Mouse (Mus musculus) frontal cortex, adult (tissue): ENCODE data around the gene Pkd2l1.
A peak's percentile ranks its signal among the peaks of the same experiment; 100 is the strongest.
"Not testable (repeated sequence)": the region's sequence is repeated elsewhere in the genome, so short reads cannot be mapped to it uniquely, and the experiment has no call there.

Experiments used
- ATAC-seq: cut with Nextera tagmentation; 2 replicates; pipeline ENCODE4 v1.9.2; 2017; ENCODE audit warnings: mild to moderate bottlenecking, moderate library complexity, mixed read lengths; ENCODE audit not compliant: low TSS enrichment

The Pkd2l1 gene

DNA sequence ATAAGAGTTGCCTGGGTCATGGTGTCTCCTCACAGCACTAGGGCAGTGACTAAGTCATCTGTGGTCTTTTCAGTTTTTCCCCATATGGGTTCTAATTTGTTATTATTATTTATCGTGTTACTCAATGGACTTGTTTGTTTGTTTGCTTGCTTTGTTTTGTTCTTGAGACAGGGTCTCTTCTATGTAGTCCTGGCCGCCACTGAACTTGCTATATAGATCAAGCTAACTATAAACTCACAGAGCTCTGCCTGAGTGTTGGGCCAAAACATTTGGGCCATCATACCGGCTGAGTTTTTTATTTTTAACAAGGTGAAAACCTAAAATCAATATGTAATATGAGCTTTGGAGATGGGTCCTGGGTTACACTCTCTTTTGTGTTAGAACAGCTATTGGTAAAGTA lies 32.9 kb downstream of the Pkd2l1 start:
- no peak for ATAC-seq

DNA sequence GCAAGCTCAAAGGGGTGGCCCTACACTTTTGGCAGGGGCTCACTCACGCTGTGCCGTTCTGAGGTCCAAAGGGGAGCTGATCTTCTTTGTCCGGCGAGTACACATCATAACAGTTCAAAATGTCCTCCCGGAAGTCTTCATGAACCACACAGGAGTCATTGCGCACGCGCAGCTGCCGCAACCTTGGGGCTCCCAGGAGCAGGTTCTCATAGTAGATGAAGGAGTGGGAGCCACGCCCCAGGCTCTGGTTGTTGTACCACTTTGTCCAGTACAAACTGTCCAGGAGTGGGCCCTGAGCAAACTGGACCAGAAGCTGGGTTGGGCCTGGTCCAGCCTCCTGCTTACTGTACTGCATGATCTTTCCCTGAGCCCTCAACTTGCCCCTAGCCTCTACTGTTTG lies 35.2 kb downstream of the Pkd2l1 start:
- no peak for ATAC-seq

DNA sequence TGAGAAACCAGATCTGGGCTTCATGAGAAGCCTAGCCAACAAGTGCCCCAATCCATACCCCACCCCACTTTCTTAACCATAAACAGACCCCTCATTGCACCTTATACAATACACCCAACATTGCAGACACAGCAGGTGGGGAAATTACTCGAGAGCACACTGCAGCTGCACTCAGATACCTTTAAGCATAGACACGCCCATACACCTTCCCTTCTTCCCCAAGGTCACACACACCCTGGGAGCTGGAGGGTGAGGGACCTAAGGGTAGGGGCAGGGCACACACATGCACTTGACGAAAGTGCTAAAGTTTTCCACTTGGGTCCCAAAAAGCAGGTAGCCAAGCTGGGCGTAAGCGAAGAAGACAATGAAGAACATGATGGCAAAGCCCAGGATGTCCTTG lies 38.5 kb downstream of the Pkd2l1 start:
- no peak for ATAC-seq

DNA sequence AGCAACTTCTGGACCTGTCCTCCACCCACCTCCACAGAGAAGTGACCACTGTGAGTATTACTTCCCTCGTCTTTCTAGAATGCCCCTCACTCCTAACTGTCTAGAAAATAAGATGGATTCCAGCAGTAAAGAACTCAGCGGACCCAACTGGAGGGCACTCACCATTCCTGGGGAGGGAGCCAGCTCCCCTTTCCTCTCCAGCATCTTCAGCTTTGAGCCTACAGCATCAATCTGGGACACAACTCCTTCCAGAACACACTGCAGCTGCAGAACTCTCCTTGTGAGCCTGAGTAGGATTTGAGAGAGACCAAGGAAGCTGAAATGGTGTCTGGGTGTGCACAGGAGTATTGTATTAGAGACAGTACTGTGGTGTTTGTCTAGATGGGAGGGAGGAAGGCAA lies 43.3 kb downstream of the Pkd2l1 start:
- ATAC-seq: no peak

DNA sequence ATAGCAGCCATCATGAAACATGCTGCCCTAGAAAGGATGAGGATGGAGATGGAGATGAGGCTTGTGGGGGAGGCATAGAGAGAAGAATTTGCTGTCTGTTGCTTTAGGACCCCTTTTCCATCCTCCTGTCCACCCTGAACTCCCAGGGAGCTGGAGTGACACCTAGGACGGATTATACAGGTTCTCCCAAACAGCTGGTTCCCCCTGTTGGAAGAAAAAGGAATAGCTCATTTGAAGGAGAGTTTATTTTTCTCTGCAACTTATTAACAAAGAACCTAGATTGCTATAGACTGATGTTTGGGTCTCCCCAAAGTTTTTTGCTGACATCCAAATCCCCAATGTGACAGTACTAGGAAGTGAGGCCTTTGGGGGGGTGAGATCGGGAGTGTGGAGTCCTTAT lies 43.9 kb downstream of the Pkd2l1 start:
- ATAC-seq: no peak

DNA sequence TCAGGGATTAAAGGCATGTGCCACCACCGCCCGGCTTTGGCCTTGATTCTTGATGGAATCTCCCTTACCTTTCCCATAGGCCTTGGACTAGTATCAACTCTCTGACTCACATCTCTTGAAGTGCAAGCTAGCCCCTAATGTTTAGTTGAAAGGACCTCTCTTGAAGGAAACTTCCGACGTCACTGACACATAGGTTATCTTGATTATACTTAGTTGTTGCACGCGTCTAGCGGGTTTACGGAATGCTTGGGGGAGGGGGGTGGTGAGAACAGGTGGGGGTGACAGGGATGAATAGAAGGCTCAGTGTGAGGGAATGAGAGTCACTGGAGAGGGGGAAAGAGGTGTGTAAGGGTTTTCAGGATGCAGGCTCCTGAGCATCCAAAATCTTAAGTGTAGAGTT lies 45.3 kb downstream of the Pkd2l1 start:
- no peak for ATAC-seq

DNA sequence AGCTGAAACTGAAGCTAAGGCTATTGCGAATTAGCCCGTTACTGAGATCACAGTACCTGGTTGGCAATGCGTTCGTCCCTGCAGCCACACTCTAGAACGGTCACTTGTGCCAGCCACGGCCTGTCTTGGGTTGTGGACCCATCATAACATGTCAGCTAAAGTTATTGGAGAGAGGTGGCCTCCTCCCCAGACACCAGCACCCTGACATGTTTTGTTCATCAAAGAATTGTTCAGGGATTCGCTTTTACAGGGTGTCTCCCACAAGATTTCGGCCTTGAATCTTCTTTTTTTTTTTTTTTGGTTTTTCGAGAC lies 45.7 kb downstream of the Pkd2l1 start:
- peak; percentile 35 for ATAC-seq

DNA sequence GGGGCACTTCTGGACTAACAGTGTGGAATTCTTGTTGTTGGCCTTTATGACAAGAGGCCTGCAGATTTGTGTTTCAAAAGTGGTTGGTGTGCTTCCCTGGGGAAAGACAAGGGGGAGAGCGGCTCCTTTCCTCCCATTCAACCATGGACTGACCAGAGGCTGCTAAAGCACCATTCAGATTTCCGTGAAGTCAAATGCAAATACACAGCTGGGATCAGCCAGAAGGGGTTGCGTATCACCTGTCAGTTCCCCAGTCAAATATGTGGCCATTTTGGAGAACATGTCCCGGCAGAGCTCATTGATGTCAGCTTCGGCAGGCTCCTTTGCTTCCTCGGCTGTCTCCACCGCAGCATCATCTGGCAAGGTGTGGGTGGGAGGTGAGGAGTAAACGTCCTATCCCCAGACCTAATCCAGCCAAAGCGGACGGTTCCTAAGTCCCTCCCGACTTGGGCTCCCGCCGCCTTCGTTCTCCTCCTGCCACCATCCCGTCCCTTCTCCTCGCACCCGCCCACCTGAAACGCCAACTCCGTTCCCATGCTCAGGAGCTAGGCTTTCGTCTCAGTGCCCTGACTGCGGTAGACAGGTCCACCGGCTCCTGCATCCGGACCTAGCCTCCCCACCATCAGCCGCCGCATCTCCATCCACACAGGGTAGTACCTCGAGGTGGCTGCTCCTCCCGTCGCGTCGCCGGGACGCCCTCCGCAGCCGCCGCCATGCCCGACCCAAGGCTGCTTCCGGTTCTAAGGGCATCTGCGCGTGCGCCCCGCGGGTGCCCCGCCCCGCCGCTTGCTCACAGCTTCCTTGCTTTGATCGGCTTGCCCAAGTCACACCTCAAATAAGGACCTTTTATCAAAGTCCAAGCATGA lies 46.3 kb downstream of the Pkd2l1 start, which contains the start of gene Bloc1s2:
Bloc1s2 (minus strand) TSS at position 745 of the 866 bp plus-strand sequence.
- ATAC-seq: peak; percentile 93

DNA sequence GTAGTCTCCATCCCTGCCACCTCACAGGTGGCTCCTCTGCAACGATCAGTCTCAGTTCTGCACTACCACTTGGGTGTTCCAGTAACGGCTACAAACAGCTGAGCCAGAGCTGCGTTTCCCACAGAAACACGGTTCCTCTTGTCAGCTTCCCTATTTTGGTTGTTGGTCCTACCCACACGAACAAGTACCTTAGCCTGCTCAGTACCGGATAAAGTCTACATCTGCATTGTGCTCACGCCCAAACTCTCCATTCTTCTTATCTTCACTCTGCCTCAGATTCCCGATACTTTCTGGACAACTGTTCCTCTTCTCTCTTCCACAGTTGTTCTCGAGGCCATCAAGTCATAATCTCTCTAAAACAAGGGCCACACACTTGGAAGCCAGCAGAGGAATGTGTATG lies 47.9 kb downstream of the Pkd2l1 start:
- no peak for ATAC-seq

DNA sequence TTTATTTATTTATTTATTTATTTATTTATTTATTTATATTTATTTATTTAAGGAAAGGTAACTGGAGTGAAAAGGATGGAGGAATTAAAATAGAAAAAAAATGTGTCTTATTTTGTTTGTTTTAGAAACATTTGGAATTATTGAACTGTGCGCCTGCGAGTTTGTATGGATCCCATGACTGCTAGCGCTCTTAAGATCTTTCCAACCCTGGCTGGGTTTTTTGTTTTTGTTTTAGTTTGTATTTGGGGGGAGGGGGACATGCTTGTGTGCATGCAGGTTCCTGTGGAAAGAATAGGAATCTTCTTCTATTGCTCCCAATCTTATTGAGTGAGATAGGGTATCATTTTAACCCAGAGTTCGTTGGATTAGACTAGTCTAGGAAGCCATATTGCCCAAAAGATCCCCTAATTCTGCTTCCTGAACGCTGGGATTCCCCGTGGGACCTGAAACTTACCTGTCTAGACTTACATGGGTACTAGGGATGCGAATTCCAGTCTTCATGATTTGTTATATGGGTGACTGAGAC lies 56.2 kb downstream of the Pkd2l1 start:
- no peak for ATAC-seq

DNA sequence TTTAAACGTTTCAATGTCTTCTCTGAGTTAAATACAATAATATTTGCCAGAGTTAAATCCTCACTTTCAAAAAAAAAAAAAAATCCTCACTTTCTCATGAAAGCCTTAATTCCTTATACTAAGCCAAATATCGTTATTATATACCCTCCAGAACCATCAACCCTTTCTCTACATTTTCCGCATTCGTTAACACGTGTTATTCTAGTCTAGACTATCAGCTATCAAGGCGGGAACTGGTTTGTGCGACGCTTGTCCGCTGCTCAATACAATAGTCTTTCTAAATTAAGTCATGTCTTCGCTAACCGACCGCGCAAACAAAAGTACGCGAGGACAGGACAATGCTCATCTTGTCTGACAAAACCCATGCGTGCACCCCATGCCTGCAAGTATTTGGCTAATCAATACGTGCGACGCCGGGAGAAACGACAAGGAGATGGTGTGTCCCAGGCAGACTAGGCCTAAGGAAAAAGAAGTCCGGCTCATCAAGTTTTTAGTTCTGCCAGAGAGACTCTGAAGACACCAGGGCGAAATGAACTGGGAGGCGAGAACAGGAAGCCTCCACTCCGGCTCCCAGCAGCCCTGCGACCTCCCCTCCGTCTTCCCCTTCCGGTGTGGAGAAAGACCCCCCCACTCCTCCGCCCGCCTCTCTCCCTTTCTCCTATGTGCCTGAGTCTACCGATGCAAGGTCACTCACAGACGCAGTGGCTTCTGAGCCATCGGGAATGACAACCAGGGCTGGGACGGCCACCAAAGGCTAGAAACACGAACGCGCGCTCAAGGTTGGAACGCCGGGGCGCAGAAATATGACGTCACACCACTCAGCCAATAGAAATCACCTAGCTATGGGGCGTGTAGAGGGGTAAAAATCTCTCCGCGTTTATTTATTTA lies 56.9 kb downstream of the Pkd2l1 start, which contains the start of gene Cwf19l1:
Cwf19l1 (minus strand) TSS at position 805 of the 888 bp plus-strand sequence.
- peak; percentile 91 for ATAC-seq

DNA sequence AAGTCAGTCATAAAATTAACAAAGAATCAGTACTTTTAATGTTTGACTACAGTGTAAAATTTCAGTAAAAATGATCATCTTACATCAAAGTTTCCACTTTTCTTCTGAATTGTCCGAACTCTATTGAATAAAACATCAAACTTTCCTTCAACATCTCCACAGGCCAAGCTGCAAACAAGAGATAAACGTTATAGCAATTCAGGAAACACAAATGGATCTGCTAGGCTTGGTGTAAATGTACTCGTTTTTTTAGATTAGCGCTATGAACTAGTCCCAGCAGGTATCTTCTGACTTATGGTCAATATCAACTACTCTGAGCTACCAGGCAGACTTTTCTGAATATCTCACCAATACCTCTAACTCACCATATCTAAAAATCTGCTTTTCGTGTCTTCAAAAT lies 59.3 kb downstream of the Pkd2l1 start:
- ATAC-seq: no peak

DNA sequence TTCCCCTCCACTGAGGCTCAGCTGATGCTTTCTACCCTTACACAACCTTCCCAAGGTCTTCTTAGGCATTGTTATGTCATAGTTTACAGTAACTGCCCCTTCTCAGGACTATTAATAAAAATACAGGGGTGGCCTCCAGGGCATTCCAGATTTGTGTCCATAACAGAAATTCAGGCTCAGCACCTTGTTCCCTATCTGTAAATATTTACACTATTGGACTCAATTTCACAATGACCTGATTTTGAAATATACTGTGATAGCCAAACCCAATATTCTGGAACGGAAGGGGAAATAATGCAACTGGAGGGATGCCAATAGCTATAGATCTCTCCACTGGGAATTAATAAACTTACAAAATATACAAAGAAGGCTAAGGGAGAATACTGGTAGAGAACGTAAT lies 63.7 kb downstream of the Pkd2l1 start:
- ATAC-seq: no peak

DNA sequence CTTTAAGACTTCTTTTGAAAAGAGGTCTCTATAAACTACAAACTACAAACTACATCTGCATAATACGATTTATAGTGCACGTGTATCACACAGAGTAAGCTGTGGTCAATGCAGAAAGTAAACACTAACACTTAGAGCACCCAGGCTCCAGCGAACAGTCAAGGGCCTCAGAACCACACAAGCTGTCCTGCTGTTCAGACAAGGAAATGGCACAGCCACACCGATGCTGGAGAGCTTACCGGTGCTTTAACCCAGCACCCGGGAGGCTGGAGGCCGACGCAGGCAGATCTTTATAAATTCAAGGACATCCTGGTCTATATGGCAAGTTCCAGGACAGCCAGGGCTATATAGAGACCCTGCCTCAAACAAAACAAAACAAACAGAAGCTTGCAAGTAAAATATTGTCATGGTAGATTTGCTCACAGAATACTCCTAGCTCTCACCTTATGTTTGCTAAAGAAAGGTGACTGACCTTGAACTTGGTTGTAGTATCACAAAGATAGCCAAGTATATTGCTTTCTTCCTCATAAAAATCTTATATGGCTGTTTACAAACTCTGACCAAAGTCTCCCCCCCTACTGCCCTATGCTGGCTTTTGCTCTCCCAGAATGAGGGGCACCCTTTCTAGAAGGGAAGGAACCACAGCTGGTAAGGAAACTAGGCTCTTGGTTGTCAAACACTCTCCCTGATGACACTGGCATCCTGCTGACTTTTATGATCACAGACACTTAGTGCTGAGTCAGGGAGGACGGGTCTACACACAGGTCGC lies 64.3 kb downstream of the Pkd2l1 start:
- ATAC-seq: no peak

DNA sequence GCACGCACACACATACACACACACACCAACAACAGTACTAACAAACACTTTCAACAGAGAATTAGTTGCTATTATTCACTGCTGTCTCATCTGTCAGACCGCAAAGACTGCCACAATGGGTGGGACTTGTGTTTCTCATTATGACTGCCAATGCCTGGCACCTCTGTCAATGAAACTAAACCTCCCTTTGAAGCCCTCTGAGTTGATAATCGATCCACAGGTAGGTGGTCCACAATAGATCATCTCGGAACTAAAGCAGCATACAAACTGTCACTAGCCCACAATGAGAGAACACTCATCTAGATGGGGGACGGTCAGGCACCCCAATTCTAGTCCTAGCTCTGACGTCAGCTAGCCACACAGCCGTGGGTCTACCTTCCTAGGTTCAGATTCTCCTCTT lies 71.1 kb downstream of the Pkd2l1 start:
- ATAC-seq: no peak

DNA sequence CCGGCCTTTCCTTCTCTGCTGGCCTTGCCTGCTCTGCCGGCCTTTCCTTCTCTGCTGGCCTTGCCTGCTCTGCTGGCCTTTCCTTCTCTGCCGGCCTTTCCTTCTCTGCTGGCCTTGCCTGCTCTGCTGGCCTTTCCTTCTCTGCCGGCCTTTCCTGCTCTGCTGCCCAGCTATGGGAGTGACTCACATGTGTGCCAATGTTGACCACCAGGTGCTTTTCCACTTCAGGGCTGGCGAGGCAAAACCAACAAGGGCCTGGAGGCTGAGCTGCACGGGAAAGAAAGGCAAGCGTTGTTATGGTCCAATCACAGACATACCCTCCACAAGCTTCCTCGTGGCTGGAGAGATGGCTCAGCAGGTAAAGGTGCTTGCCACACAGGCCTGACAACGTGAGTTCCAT lies 71.6 kb downstream of the Pkd2l1 start:
- ATAC-seq: not testable (repeated sequence)

DNA sequence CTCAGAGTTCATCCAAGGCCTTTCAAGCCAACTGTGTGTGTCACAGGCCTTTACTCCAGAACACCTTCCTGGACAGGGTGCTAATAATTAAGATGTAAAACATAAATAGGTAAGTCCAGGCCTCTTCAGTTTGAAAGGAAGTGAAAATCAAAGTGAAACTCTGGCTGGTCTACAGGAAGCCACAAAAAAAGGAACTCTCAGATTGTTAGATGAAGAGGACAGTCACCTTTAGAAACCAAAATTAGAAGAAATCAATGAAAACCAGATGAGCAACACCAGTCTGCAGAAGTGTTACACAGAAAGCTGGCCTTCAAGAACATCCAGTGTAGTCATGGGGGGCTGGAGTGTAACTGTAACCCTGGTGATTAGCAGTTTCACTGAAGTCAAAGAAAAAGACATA lies 74.4 kb downstream of the Pkd2l1 start:
- no peak for ATAC-seq

DNA sequence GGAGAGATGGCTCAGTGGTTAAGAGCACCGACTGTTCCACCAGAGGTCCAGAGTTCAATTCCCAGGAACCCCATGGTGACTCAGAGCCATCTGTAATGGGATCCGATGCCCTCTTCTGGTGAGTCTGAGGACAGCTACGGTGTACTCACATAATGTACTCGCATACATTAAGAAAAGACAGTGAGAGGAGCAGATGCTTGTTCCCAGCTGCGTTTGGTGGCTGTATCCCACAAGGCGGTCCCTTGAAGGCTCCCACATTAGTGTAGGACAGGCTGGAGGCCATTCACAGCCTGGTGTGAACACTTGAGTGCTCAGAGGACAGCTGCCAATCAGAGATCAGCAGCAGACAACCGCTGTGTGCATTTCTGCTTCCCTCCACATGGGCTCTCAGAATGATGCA lies 80.5 kb downstream of the Pkd2l1 start:
- peak; percentile 29; the same call in 1 of the 2 replicates for ATAC-seq

DNA sequence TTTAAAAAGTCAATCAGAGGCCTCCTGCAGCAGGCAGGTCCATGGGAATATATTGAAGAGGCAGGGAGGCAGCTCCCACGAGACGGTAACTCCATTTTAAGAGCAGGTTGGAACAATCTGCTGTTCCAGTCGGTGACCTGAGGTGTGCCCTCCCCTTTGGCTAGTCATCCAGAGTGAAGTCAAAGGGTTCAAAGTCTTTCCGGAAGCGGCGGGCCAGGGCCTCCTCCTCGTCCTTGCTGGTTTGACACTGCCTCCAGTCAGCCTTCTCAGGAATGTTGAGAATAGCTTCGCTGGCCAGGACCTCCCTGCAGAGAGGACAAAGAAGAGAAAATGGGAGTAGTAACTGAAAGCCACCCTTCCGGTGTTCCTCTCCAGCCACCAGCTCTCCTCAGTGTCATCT lies 81.9 kb downstream of the Pkd2l1 start:
- no peak for ATAC-seq

DNA sequence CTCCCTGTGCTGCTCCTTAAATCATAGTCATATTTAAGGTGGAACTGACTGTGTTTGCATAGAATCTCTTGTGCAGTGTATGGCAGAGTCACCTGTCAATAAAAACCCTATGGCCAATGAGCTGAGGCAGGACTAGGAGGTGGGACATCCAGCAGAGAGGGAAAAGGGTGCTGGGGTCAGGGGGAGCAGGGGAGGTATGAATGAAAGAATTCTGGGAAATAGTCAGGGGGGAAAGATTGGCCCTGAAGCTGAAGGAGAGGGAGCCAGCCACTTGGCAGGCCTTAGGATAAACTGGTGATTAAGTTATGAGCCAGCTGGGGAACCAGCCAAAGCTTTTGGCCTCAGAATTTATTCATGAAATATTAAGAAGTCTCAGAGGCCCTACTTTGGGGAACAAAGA lies 83.2 kb downstream of the Pkd2l1 start:
- no peak for ATAC-seq

DNA sequence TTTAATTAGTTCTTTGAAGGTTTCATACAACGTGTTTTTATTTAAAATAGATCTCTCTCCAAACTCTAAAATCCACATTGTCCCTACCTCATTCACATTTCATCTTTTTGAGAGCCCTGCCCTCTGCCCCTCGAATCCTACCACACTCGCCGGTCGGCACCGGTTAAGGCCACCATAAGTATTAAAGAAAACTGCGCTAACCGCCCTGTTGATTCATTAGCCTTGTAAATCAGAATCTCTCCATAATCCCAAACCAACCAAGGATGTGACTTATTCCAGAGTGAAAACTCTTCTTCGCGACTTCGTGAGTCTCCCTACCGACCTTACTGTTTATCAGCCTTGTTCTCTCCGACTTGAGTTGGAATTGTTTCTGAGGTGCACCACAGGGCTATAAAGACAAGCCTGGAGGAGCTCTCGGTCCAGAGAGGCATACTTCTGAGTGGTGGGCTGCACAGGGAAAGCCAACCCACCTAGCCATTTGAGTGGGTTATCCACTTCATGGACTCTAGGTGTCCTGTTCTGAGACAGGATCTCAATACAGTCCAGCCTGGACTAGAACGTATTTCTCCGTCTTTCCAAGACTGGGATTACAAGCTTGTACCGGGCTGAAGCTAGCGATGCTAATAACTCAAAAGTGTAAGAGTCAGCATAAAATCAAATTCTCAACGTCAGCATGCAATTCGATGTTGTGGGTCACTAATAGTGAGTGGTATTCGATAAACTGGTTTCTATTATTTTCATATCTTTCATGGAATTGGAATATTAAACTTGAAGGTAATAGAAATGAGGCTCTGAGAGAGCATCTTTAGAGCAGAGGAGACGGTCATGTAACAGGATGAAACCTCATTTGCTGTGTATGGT lies 84.4 kb downstream of the Pkd2l1 start:
- ATAC-seq: no peak
